Mouse (Mus musculus) E14TG2a.4 (cell line): ENCODE data around the gene Rbfox1.

Experiments used
- H3K27me3 ChIP-seq: 2 replicates; pipeline ENCODE4 v1.6.1; 2014; ENCODE audit warnings: low read length, control low read depth; ENCODE audit not compliant: insufficient read depth
- H3K36me3 ChIP-seq: 2 replicates; pipeline ENCODE4 v1.6.1; 2014; ENCODE audit warnings: low read length, control low read depth; ENCODE audit not compliant: insufficient read depth
- H3K4me1 ChIP-seq: replicated peaks from 2 replicates; pipeline ENCODE4 v1.6.1; 2014; ENCODE audit warnings: low read depth, low read length, control low read depth
- H3K4me3 ChIP-seq: replicated peaks from 2 replicates; pipeline ENCODE4 v1.5.1; 2014; ENCODE audit warnings: mild to moderate bottlenecking, low read length
- H3K9me3 ChIP-seq: 2 replicates; pipeline ENCODE4 v1.6.1; 2014; ENCODE audit warnings: low read length, control low read depth
- CTCF ChIP-seq: conservative IDR thresholded peaks from 2 replicates; pipeline ENCODE4 v1.5.1; 2014; ENCODE audit warnings: low read length
- NANOG ChIP-seq: IDR thresholded peaks from 2 replicates; pipeline ENCODE4 v1.6.1; 2014; ENCODE audit warnings: borderline replicate concordance, low read length, mixed read lengths
- POU5F1 ChIP-seq: IDR thresholded peaks from 2 replicates; pipeline ENCODE4 v1.6.1; 2014; ENCODE audit warnings: low read length, borderline replicate concordance

Gene Rbfox1

DNA sequence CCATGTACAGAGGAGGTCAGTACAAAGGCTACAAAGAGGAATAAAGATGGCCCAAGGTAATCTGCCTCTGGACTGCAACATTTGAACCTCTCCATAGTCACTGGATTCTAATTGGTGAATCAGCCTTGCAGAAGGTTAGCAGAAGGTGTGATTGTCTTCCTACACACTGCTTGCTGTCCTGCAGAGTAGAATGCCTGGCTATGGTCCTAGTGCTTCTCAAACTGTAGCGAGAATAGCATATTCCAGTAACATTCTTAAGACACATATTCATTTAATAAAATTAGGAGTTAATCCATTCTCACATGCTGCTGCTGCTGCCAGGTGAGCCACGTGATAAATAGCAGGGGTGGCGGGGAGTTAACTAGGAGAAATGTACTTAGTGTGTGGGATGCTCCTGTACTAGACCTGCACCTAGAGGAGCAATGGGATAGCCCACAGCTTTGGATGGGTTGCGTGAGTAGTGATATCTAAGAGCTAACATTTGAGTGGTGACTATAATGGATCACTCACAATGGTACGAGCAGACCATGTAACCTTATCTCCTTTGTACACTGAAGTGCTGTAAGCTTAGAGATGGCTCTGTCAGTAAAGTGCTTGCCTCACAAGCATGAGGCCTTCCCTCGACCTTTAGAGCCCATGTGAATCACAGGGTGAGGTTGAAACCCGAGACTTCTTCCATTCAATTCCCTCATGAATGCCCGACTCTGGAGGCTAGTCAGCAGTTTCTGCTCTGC is 511.7 kb downstream of the Rbfox1 start:
- no peak overlapping the region for H3K4me3 ChIP-seq
- H3K4me1 ChIP-seq: no peaks in the 10 kb centered on the region
- H3K27me3 ChIP-seq: no peaks in the 10 kb centered on the region
- TF ChIP-seq NANOG: no peak
- TF ChIP-seq POU5F1: no peak
- TF ChIP-seq CTCF: no peak
- H3K36me3 ChIP-seq: no peaks in the 10 kb centered on the region
- H3K9me3 ChIP-seq: no peaks in the 10 kb centered on the region

GRCm38 (mm10) chr16:6397635-6398034 is 512.5 kb downstream of the Rbfox1 start:
- H3K27me3 ChIP-seq: no peaks in the 10 kb centered on the region
- no peak for TF ChIP-seq NANOG
- no peak for TF ChIP-seq POU5F1
- peak; percentile 49 for TF ChIP-seq CTCF
- H3K9me3 ChIP-seq: no peaks in the 10 kb centered on the region
- H3K36me3 ChIP-seq: no peaks in the 10 kb centered on the region
- H3K4me3 ChIP-seq: no peak overlapping the region
- H3K4me1 ChIP-seq: no peaks in the 10 kb centered on the region

GRCm38 (mm10) chr16:6402816-6403215 is 517.7 kb downstream of the Rbfox1 start:
- Histone ChIP-seq H3K4me1 (no peaks in the 10 kb centered on the region), H3K36me3 (no peaks in the 10 kb centered on the region), H3K4me3 (no peak overlapping the region), H3K27me3 (no peaks in the 10 kb centered on the region), H3K9me3 (no peaks in the 10 kb centered on the region)
- TF ChIP-seq POU5F1 (no peak), NANOG (no peak), CTCF (no peak)

- no peaks in the 10 kb centered on the region for H3K36me3 ChIP-seq
- H3K4me3 ChIP-seq: no peak overlapping the region
- peaks cover 25% of the 10 kb centered on the region for H3K4me1 ChIP-seq
- no peaks in the 10 kb centered on the region for H3K27me3 ChIP-seq
- TF ChIP-seq CTCF (no peak), NANOG (peak; percentile 49; the same call in 1 of the 2 replicates)
- H3K9me3 ChIP-seq: no peaks in the 10 kb centered on the region
Observed at GRCm38 (mm10) chr16:6414846-6415245, 529.7 kb downstream of the Rbfox1 start.

DNA sequence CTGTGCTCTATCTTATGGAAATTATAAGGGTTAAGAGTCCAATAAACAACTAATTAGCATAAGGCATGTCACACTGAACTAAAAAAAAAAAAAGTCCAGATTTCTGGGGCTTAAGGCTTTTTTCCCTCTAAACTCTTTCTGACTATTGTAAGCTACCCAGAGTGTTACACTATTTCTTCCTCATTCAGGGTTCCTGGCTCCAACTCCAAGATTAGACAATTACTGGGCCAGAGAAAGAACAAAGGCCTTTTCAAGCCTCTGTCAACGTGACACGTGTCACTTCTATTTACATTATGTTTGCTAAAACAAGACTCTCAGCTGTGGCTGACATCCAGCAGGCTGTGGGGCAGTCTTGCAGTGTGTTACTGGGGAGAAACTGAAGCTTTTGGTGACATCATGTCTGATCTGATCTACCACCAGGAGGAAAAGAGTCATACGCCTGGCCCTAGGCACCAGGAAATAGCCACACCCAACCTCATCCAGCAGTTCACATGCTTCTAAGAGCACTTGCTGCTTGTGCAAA is 536.5 kb downstream of the Rbfox1 start:
- Histone ChIP-seq H3K36me3 (no peaks in the 10 kb centered on the region), H3K4me3 (no peak overlapping the region)

DNA sequence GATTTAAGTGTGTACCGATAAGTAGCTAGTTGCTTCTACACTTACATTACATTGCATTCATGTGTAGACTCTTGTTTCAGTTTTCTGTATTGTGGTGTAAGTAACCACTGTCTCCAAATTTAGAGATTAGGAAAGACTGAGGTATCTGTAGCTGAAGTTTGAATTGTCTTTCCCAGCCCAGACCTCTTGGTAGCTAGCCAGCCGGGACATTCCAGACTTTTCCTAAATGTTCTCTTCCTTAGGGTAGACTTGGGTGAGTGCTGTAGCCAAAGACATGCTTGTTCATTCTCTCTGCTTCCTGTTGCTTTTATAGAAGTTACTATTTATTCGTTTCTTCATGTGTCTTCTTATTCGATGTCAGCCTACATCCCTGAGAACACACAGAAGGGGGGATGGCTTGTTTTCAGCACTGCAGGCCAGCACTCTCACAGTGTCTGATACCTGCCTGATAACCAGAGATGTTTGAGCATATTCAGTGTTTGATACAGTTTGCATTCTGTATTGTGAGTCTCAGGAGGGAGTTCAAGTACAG is 538.8 kb downstream of the Rbfox1 start:
- TF ChIP-seq CTCF (no peak), NANOG (no peak), POU5F1 (no peak)
- H3K9me3 ChIP-seq: no peaks in the 10 kb centered on the region
- no peaks in the 10 kb centered on the region for H3K4me1 ChIP-seq
- H3K36me3 ChIP-seq: no peaks in the 10 kb centered on the region
- no peak overlapping the region for H3K4me3 ChIP-seq
- no peaks in the 10 kb centered on the region for H3K27me3 ChIP-seq

More for the DNA sequence above, 536.5 kb downstream of the Rbfox1 start:
- TF ChIP-seq CTCF: no peak
- no peak for TF ChIP-seq POU5F1
- TF ChIP-seq NANOG: no peak
- Histone ChIP-seq H3K9me3 (no peaks in the 10 kb centered on the region), H3K4me1 (no peaks in the 10 kb centered on the region), H3K27me3 (no peaks in the 10 kb centered on the region)

DNA sequence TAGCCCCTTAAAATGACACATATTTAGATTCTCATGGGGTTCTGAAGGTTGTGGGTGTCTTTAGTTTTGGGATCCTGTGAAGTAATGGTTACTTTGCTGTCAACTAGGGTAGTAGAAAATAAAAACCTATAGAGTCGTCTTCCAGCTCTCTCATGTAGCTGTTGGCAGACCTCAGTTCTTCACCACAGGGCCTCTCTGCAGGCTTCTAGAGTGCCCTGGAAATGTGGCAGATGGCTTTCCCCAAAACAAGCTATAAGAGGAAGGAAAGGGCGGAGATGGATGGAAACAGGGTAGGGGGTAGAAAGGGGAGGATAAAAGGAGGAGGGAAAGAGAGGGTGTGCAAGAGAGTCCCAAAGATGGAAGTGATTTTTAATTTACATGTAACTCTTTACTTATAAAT is 539.6 kb downstream of the Rbfox1 start:
- no peaks in the 10 kb centered on the region for H3K9me3 ChIP-seq
- H3K27me3 ChIP-seq: no peaks in the 10 kb centered on the region
- H3K4me3 ChIP-seq: no peak overlapping the region
- no peak for TF ChIP-seq NANOG
- no peak for TF ChIP-seq POU5F1
- TF ChIP-seq CTCF: no peak
- H3K36me3 ChIP-seq: no peaks in the 10 kb centered on the region
- H3K4me1 ChIP-seq: no peaks in the 10 kb centered on the region

DNA sequence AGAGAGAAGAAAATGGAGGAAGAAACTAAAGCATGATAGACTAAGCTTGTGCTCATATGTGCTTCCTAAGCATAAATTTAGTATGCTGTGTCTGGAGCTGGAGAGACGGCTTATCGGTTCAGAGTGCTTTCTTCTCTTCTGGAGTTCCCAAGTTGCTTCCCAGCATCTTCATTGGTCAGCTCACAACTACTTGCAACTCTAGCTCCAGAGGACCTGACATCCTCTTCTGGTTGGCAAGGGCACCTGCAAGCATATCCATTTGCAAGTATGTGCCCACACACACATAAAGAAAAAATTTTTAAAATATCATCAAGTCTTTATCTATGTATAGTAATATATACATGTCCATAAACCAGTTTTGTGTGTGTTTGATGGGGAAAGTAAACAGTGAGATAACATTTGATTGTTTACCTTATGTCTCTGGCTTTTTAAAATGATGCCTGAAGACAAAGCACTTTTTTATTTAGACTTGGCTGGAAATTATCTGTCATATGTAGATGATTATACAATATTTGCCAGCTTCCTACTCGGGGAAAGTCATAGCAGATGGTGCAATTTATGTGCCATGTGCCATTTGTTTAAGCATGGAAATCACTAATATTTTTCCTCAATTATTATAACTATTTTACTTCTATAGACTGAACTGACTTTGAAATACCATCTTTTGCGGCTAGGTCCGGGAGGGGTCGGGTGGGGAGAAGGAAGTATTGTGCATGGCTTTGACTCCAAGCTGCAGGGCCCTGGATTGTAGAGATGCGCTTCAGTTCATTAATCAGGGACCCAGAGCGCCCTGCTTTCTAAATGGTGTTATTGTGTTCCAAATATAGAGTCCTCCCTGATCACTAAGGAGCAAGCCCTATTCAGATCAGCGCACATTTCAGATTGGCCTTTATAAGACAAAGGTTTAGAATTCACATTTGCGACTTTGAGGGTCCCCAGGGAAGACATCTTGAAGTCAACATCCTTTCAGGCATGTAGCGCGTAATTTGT is 542.4 kb downstream of the Rbfox1 start:
- H3K4me1 ChIP-seq: no peaks in the 10 kb centered on the region
- H3K9me3 ChIP-seq: no peaks in the 10 kb centered on the region
- H3K36me3 ChIP-seq: no peaks in the 10 kb centered on the region
- H3K27me3 ChIP-seq: no peaks in the 10 kb centered on the region
- no peak overlapping the region for H3K4me3 ChIP-seq
- TF ChIP-seq CTCF (no peak), NANOG (no peak)
